Mouse (Mus musculus) hindbrain, embryonic 13.5 days (tissue): ENCODE results near the gene Gse1. TPM values are rescaled to one million over a fixed set of nuclear protein-coding genes. Genes with fewer than 3 reads are reported as not detected.
A peak's percentile ranks its signal among the peaks of the same experiment; 100 is the strongest.

ENCODE experiments used
- ATAC-seq: fragments of 200-750 bp; cut with Nextera tagmentation; 2 replicates; pipeline ENCODE4 v1.8.0; 2017; ENCODE audit warnings: moderate TSS enrichment; ENCODE audit not compliant: low FRiP score
- H3K27ac ChIP-seq: fragments of 300-500 bp; sonication (generic); 2 replicates; pipeline ENCODE4 v1.5.1; 2015; ENCODE audit warnings: inconsistent platforms, mild to moderate bottlenecking, moderate library complexity
- H3K27me3 ChIP-seq: fragments of 300-500 bp; sonication (generic); 2 replicates; pipeline ENCODE4 v1.6.1; 2015; ENCODE audit warnings: mild to moderate bottlenecking, inconsistent platforms
- H3K36me3 ChIP-seq: fragments of 300-500 bp; sonication (generic); 2 replicates; pipeline ENCODE4 v1.6.1; 2015; ENCODE audit warnings: mild to moderate bottlenecking, inconsistent platforms
- H3K4me1 ChIP-seq: fragments of 300-500 bp; sonication (generic); replicated peaks from 2 replicates; pipeline ENCODE4 v1.6.1; 2015; ENCODE audit warnings: inconsistent platforms
- H3K4me2 ChIP-seq: fragments of 300-500 bp; sonication (generic); 2 replicates; pipeline ENCODE4 v1.6.1; 2015; ENCODE audit warnings: inconsistent platforms, mild to moderate bottlenecking, moderate library complexity
- H3K4me3 ChIP-seq: fragments of 300-500 bp; sonication (generic); 2 replicates; pipeline ENCODE4 v1.5.1; 2015; ENCODE audit warnings: mild to moderate bottlenecking, inconsistent platforms
- H3K9ac ChIP-seq: fragments of 300-500 bp; sonication (generic); 2 replicates; pipeline ENCODE4 v1.6.1; 2015; ENCODE audit warnings: mild to moderate bottlenecking, inconsistent platforms
- H3K9me3 ChIP-seq: fragments of 300-500 bp; sonication (generic); 2 replicates; pipeline ENCODE4 v1.6.1; 2016; ENCODE audit warnings: inconsistent platforms
- WGBS: fragments of 180-500 bp; shearing (Covaris S2); methylation state at CpG from one replicate; pipeline ENCODE4 v1.1.7; 2015; 5-methylcytosine and 5-hydroxymethylcytosine counted together
- polyA plus RNA-seq: library from polyadenylated mRNA; unstranded; fragments of >200 nt; fragmentation: Nextera tagmentation; extraction: Ambion mirVana; gene quantifications from 2 replicates; pipeline ENCODE4 v1.2.1, GENCODE M21; 2015

Gene Gse1
- polyA plus RNA-seq, 1 experiment from 2014 or later, result 22.1 TPM

- H3K4me2 ChIP-seq, result no peak overlapping the region
- ATAC-seq, result no peak
- H3K27me3 ChIP-seq, result peaks cover 11% of the 10 kb centered on the region
- no peaks in the 10 kb centered on the region for H3K9me3 ChIP-seq
- H3K27ac ChIP-seq, result peak overlapping the region; percentile 79
- peaks cover 80% of the 10 kb centered on the region for H3K4me1 ChIP-seq
- peak overlapping the region; percentile 56 for H3K9ac ChIP-seq
- H3K4me3 ChIP-seq, result no peak overlapping the region
- no peaks in the 10 kb centered on the region for H3K36me3 ChIP-seq
- WGBS, result 18% methylated on average over 9 of the region's 9 CpGs
Measured at GRCm38 (mm10) chr8:120284265-120284664, 56.0 kb downstream of the Gse1 start.

GRCm38 (mm10) chr8:120285033-120285432 lies 56.8 kb downstream of the Gse1 start:
- H3K27me3 ChIP-seq, result peaks cover 8% of the 10 kb centered on the region
- WGBS, result 40% methylated on average over 3 of the region's 3 CpGs
- no peaks in the 10 kb centered on the region for H3K9me3 ChIP-seq
- no peaks in the 10 kb centered on the region for H3K36me3 ChIP-seq
- H3K4me1 ChIP-seq, result peaks cover 88% of the 10 kb centered on the region
- peak overlapping the region; percentile 56 for H3K9ac ChIP-seq
- H3K4me3 ChIP-seq, result no peak overlapping the region
- H3K27ac ChIP-seq, result peak overlapping the region; percentile 79
- no peak for ATAC-seq
- H3K4me2 ChIP-seq, result no peak overlapping the region

DNA sequence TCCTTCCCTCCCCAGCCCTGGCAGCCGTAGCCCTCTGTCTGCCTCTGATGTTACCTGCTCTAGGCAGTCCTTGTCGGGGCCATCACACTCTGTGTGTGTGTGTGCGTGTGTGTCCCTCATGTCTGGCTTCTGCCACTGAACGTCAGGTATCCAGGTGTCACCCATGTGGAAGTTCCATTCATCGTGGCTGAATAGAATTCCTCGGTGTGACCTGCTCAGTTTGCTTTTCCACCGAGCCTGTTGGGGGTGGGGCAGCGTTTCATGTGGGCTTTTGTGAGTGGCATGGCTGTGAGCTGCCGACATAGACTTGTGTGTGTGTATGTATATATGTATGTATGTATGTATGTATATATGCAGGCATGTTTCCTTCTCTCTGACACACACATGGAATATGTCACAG lies 57.6 kb downstream of the Gse1 start:
- 68% methylated on average over 9 of the region's 9 CpGs for WGBS
- no peak overlapping the region for H3K27ac ChIP-seq

GRCm38 (mm10) chr8:120288122-120288908 lies 60.1 kb downstream of the Gse1 start:
- 0 out of 2 replicates have a peak, but pooled peaks have one; percentile 5 for ATAC-seq
- Histone ChIP-seq H3K4me1 (peaks cover 91% of the 10 kb centered on the region), H3K36me3 (no peaks in the 10 kb centered on the region), H3K27me3 (no peaks in the 10 kb centered on the region), H3K4me2 (no peak overlapping the region), H3K27ac (peak overlapping the region; percentile 35; the same call in 1 of the 2 replicates), H3K9ac (no peak overlapping the region), H3K9me3 (no peaks in the 10 kb centered on the region), H3K4me3 (no peak overlapping the region)
- WGBS, result 34% methylated on average over 21 of the region's 21 CpGs

More for the DNA sequence above, 57.6 kb downstream of the Gse1 start:
- Histone ChIP-seq H3K4me2 (no peak overlapping the region), H3K36me3 (no peaks in the 10 kb centered on the region), H3K9ac (peak overlapping the region; percentile 56), H3K27me3 (no peaks in the 10 kb centered on the region; the same call in 1 of the 2 replicates), H3K4me3 (no peak overlapping the region), H3K4me1 (peaks cover 88% of the 10 kb centered on the region), H3K9me3 (no peaks in the 10 kb centered on the region)
- no peak for ATAC-seq

DNA sequence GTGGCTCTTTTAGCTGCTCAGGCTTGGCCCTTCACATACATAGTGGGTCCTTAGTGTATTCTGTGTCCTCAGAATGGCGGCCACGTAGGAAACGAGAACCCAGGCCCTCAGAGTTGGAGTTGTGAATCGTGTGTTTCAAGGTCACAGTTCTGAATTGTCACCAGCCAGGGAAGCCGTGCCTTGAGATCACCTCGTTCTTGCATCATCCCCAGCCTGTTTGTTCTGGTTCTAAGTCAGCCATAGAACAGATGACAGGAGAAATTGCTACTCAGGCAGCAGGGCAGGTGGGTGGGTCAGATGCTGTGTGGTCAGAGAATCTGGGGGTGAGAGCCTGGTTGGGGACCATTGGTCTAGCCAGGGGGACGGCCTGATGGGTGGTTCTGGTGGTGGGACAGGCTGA lies 60.9 kb downstream of the Gse1 start:
- peaks cover 91% of the 10 kb centered on the region for H3K4me1 ChIP-seq
- no peaks in the 10 kb centered on the region for H3K27me3 ChIP-seq
- WGBS, result 82% methylated on average over 7 of the region's 7 CpGs
- no peaks in the 10 kb centered on the region for H3K36me3 ChIP-seq
- H3K4me2 ChIP-seq, result no peak overlapping the region
- no peaks in the 10 kb centered on the region for H3K9me3 ChIP-seq
- no peak overlapping the region for H3K4me3 ChIP-seq
- ATAC-seq, result no peak
- H3K27ac ChIP-seq, result peak overlapping the region; percentile 10; the same call in 1 of the 2 replicates
- H3K9ac ChIP-seq, result 0 out of 2 replicates have a peak overlapping the region, but pooled peaks have one; percentile 24

GRCm38 (mm10) chr8:120289698-120290181 lies 61.5 kb downstream of the Gse1 start:
- no peak for ATAC-seq
- no peak overlapping the region for H3K4me3 ChIP-seq
- no peaks in the 10 kb centered on the region for H3K36me3 ChIP-seq
- H3K4me2 ChIP-seq, result no peak overlapping the region
- H3K27ac ChIP-seq, result peak overlapping the region; percentile 10; the same call in 1 of the 2 replicates
- 0 out of 2 replicates have a peak overlapping the region, but pooled peaks have one; percentile 24 for H3K9ac ChIP-seq
- WGBS, result 33% methylated on average over 10 of the region's 10 CpGs
- peaks cover 91% of the 10 kb centered on the region for H3K4me1 ChIP-seq
- H3K9me3 ChIP-seq, result no peaks in the 10 kb centered on the region
- H3K27me3 ChIP-seq, result no peaks in the 10 kb centered on the region; the same call in 1 of the 2 replicates

- WGBS, result 65% methylated on average over 15 of the region's 15 CpGs
- no peaks in the 10 kb centered on the region for H3K9me3 ChIP-seq
- H3K4me2 ChIP-seq, result no peak overlapping the region
- ATAC-seq, result no peak
- no peak overlapping the region for H3K27ac ChIP-seq
- H3K36me3 ChIP-seq, result no peaks in the 10 kb centered on the region
- H3K9ac ChIP-seq, result no peak overlapping the region; the same call in 1 of the 2 replicates
- no peak overlapping the region for H3K4me3 ChIP-seq
- peaks cover 91% of the 10 kb centered on the region for H3K4me1 ChIP-seq
- H3K27me3 ChIP-seq, result no peaks in the 10 kb centered on the region; the same call in 1 of the 2 replicates
Measured at GRCm38 (mm10) chr8:120290614-120291013, 62.4 kb downstream of the Gse1 start.

GRCm38 (mm10) chr8:120291650-120292049 lies 63.4 kb downstream of the Gse1 start:
- Histone ChIP-seq H3K9ac (no peak overlapping the region), H3K36me3 (no peaks in the 10 kb centered on the region), H3K27me3 (no peaks in the 10 kb centered on the region; the same call in 1 of the 2 replicates), H3K27ac (peak overlapping the region; percentile 85), H3K4me3 (no peak overlapping the region), H3K4me2 (no peak overlapping the region), H3K9me3 (no peaks in the 10 kb centered on the region), H3K4me1 (peaks cover 91% of the 10 kb centered on the region)
- no peak for ATAC-seq
- WGBS, result 66% methylated on average over 9 of the region's 9 CpGs

GRCm38 (mm10) chr8:120292316-120293107 lies 64.3 kb downstream of the Gse1 start:
- peak; percentile 33 for ATAC-seq
- Histone ChIP-seq H3K4me2 (peak overlapping the region; percentile 13; the same call in 1 of the 2 replicates), H3K9me3 (no peaks in the 10 kb centered on the region), H3K4me1 (peaks cover 99% of the 10 kb centered on the region), H3K27me3 (no peaks in the 10 kb centered on the region; the same call in 1 of the 2 replicates), H3K27ac (peak overlapping the region; percentile 85), H3K4me3 (no peak overlapping the region), H3K9ac (peak overlapping the region; percentile 56; the same call in 1 of the 2 replicates), H3K36me3 (no peaks in the 10 kb centered on the region)
- WGBS, result 32% methylated on average over 8 of the region's 8 CpGs

GRCm38 (mm10) chr8:120293421-120294357 lies 65.4 kb downstream of the Gse1 start:
- Histone ChIP-seq H3K36me3 (no peaks in the 10 kb centered on the region), H3K9me3 (no peaks in the 10 kb centered on the region), H3K4me2 (no peak overlapping the region), H3K9ac (peak overlapping the region; percentile 56), H3K4me3 (no peak overlapping the region), H3K27ac (peak overlapping the region; percentile 85), H3K4me1 (peaks cover 99% of the 10 kb centered on the region), H3K27me3 (no peaks in the 10 kb centered on the region; the same call in 1 of the 2 replicates)
- no peak for ATAC-seq
- 15% methylated on average over 18 of the region's 18 CpGs for WGBS
